Mouse (Mus musculus) spleen, adult 2 months (tissue): Measurements from ENCODE around the gene Ccdc142.

Source experiments
- CTCF ChIP-seq: fragments of 200-500 bp; IDR thresholded peaks from 2 replicates; pipeline ENCODE4 v1.5.1; 2011; ENCODE audit warnings: mild to moderate bottlenecking, inconsistent platforms; ENCODE audit not compliant: insufficient read depth, insufficient read length, insufficient replicate concordance; ENCODE audit errors: extremely low read depth
- POLR2A ChIP-seq: fragments of 200-500 bp; IDR thresholded peaks from 2 replicates; pipeline ENCODE4 v1.6.1; 2011; ENCODE audit warnings: low read depth, low read length, inconsistent platforms

DNA sequence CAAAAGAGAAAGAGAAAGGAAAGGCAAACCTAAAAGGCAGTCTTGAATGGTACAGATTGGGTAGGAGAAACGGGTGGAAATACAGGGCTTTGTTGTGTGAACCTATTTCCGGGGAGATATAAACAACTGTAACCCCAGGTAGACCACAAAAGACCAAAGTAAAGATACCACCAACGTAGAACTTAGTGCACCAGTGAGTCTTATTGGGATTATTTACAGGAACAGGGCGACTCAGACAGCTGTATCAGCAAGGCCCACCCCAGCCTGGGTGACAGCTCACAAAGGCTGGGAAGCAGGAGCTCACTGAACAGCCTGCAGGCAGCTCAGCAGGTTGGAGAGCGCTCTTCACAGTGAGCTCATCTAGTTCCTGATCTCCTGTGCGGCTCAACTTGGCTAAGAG lies 5.4 kb upstream of the Ccdc142 start:
- TF ChIP-seq CTCF: no peak
- TF ChIP-seq POLR2A: no peak
